Mouse (Mus musculus): ENCODE data around the gene Hipk4.
A peak's percentile ranks its signal among the peaks of the same experiment; 100 is the strongest.

DNA sequence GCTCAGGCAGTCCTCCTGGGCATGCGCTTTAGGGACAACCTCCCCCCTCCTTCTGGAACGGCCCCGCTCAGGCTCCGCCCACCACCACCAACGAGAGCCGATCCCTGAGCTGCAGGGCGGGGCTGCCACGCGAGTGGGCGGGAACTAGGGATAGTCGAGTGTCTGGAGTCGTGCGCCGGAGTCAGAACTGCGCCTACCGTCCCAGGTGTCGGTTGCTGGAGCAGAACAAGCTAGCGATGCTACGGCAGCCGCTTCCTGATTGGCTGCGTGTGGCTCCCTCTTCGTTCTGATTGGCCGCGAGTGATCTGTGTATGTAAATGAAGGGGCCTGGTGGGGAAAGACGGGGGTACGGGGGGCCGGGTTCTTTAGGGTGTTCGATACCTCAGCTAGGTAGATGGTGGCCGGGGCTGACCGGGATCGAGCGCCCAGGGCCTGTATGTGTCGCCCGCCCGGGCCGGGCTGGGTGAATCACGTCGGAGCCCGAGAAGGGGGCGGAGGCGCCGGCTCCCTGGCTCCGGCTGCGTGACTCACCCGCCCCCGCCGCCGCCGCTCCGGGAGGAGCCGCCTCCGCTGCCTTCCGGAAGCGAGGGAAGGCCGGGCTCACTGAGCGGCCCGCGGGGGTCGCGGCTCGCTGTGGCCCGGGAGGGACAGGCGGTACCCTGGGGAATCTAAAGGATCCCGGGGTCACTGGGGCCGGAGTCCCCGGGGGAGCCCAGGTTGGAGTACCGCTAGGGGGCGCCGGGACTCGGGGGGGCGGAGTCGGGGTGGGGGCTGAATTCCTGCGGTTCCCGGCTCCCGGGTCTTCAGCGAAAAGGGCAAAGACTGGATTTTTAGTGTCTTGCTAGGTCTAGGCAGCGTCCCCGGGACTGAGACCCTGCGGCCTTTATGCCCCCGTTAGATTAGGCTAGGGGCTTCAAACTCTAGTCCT is 36.0 kb upstream of the Hipk4 start, which contains the start of gene Sertad1:
- TF ChIP-seq E2F4 (IDR thresholded peaks at IDR 0.05; ENCODE audit: insufficient replicate concordance, low read depth, low read length) (peak; percentile 70; the same call in 1 of the 2 replicates), JUND (conservative IDR thresholded peaks at IDR 0.05; ENCODE audit: low read depth, low read length) (no peak), ELF1 (IDR thresholded peaks at IDR 0.05; ENCODE audit: low read depth, low read length) (peak; percentile 70), MAZ (IDR thresholded peaks at IDR 0.05; ENCODE audit: low read depth, low read length) (peak; percentile 85), NRF1 (IDR thresholded peaks at IDR 0.05; ENCODE audit: low read depth, low read length) (peak; percentile 93)
